Mouse (Mus musculus): ENCODE data around the gene Pkd1. TPM values are rescaled to one million over a fixed set of nuclear protein-coding genes. Genes with fewer than 3 reads are reported as not detected.

The Pkd1 gene
- total and polyA plus RNA-seq, 2 experiments from 2014 or later: 16.0 to 87.9 TPM

DNA sequence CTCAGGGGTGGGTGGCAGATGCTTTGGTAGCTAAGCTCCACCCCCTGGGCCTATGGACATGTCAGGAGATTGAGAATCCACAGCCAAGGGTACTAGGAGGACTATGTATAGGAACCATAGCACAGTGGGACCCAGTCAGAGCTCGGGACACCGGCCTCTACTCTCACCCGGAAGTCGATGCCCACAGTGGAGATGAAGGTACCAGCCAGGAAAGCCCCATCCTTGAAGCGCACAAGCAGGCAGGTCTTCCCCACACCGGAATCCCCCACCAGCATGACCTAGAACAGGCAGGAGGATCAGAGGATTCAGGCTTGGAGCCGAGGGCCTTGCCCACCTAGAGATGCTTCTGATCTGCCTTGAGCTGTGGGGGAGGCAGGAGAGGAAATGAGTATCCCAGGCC lies 17.6 kb upstream of the Pkd1 start:
- H3K4me1 ChIP-seq (ENCODE audit: insufficient read depth, low read length): peaks cover 28% of the 10 kb centered on the region

DNA sequence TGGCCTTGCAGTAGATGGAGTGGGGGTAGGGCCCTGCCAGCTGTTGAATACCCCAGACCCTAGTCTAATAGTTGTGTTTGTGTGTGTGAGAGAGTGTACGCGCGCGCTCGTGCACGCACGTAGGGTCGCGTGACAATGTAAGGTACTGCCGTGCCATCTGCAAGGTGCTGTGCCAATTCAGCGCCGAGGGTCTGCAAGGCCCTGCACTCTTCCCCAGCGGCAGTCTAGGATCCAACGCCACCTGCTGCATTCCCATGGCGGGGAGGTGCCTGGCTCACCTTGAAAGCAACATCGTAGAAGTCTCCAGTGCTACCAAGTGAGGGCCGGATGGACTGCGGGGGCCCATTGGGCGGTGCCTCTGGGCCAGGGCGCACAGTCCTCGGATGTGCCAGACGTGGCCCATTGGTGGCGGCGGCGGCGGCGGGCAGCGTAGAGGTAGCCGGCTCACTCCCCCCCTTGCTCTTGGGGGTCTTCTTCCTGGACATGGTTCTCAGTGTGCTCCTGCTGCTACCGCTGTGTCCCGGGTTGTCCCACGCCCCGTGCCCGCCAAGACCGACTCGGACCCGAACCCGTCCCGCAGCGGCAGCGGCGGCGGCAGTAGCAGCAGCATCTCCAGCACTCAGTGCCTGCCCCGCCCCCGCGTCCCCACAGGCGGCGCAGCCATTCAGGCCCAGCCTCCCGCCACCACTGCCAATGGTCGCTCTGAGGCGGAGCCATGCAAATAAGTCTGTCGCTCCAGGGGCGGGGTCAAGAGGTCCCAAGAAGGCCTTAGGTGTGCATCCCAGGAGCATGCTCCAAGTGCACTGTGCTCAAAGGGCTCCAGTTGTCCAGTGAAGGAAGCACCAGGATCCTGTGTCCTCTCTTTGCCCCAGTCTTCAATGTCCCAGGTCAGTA lies 16.3 kb upstream of the Pkd1 start:
- Histone ChIP-seq H3K4me2 (ENCODE audit: low read depth, low read length) (peak overlapping the region; percentile 74), H3K27me3 (ENCODE audit: insufficient read depth, low read length) (no peaks in the 10 kb centered on the region), H3K4me1 (ENCODE audit: insufficient read depth, low read length) (peaks cover 32% of the 10 kb centered on the region), H3K27ac (peak overlapping the region; percentile 69; the same call in 1 of the 2 replicates), H3K4me3 (ENCODE audit: low read length) (peak overlapping the region; percentile 41), H3K9me3 (ENCODE audit: low read length) (no peaks in the 10 kb centered on the region), H3K9ac (replicated peaks; ENCODE audit: low read length) (peak overlapping the region; percentile 62), H3K36me3 (ENCODE audit: insufficient read depth, low read length) (no peaks in the 10 kb centered on the region)
- ATAC-seq (peak; percentile 69), DNase-seq (ENCODE audit: low spot score) (peak; percentile 84)
- 6% methylated on average over 52 of the region's 53 CpGs for WGBS
- TF ChIP-seq CTCF (IDR thresholded peaks at IDR 0.05; ENCODE audit: low read depth): peak; percentile 34

More for the DNA sequence above, 17.6 kb upstream of the Pkd1 start:
- H3K36me3 ChIP-seq (ENCODE audit: insufficient read depth, low read length): no peaks in the 10 kb centered on the region
- DNase-seq (ENCODE audit: low spot score) (no peak), ATAC-seq (no peak)
- no peak overlapping the region for H3K27ac ChIP-seq
- H3K27me3 ChIP-seq (ENCODE audit: insufficient read depth, low read length): no peaks in the 10 kb centered on the region
- no peak for TF ChIP-seq CTCF (IDR thresholded peaks at IDR 0.05; ENCODE audit: low read depth)
- peak overlapping the region; percentile 74; the same call in 1 of the 2 replicates for H3K4me2 ChIP-seq (ENCODE audit: low read depth, low read length)
- H3K4me3 ChIP-seq (ENCODE audit: low read length): no peak overlapping the region
- H3K9ac ChIP-seq (replicated peaks; ENCODE audit: low read length): no peak overlapping the region; the same call in 1 of the 2 replicates
- 77% methylated on average over 7 of the region's 7 CpGs for WGBS
- no peaks in the 10 kb centered on the region for H3K9me3 ChIP-seq (ENCODE audit: low read length)

DNA sequence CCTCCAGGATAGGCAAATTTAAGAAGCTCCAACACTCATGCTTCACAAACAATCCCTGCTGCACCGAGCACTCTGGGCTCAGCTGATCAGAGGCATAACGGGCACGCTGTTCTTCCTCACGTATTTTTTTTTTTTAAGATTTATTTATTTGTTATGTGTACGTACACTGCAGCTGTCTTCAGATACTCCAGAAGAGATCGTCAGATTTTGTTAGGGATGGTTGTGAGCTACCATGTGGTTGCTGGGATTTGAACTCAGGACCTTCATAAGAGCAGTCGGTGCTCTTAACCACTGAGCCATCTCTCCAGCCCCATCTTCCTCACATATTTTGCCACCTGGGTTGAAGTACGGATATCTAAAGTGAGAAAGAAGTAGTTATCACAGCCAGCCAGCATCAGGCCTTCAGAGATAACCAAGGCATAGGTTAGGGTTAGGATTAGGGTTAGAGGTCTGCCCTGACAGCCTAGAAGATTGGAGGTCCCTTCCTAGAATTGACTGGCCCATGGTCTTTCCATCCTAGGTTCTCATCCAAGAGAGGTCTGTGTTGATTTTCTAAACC lies 15.4 kb upstream of the Pkd1 start, which contains the start of gene Rab26:
Rab26 (minus strand) TSS at position 51 of the 559 bp plus-strand sequence.
- no peak for ATAC-seq
- 86% methylated on average over 8 of the region's 8 CpGs for WGBS
- Histone ChIP-seq H3K27ac (peak within 1 kb of the TSS; percentile 69; the same call in 1 of the 2 replicates), H3K4me2 (ENCODE audit: low read depth, low read length) (peak within 1 kb of the TSS; percentile 74), H3K4me1 (ENCODE audit: insufficient read depth, low read length) (peaks cover 32% of the 10 kb centered on the region), H3K36me3 (ENCODE audit: insufficient read depth, low read length) (no peaks in the 10 kb centered on the region), H3K4me3 (ENCODE audit: low read length) (peak within 1 kb of the TSS; percentile 41), H3K27me3 (ENCODE audit: insufficient read depth, low read length) (no peaks in the 10 kb centered on the region), H3K9me3 (ENCODE audit: low read length) (no peaks in the 10 kb centered on the region), H3K9ac (replicated peaks; ENCODE audit: low read length) (peak within 1 kb of the TSS; percentile 62)
- DNase-seq (ENCODE audit: low spot score): no peak
- no peak for TF ChIP-seq CTCF (IDR thresholded peaks at IDR 0.05; ENCODE audit: low read depth)

DNA sequence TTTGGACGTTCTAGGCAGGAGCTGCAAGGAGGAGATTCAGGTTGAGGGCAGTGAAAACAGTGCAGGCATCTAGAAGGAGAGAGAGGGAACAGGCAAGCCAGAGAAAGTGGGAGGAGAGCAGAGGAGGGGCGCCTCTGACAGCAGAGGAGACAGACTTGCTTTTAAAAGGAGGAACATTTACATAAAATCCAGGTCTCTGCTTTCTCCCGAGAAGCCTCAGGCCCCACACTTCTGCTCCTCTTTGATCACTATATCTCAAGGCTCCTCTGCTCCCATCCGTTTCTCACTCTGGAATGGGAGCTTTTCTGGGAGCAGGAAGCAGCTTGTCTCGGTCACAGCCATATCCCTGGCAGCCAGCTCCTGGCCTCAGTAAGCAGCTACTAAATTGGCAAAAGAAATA lies 14.3 kb upstream of the Pkd1 start:
- Histone ChIP-seq H3K9me3 (ENCODE audit: low read length) (no peaks in the 10 kb centered on the region), H3K27ac (no peak overlapping the region), H3K4me2 (ENCODE audit: low read depth, low read length) (no peak overlapping the region), H3K4me1 (ENCODE audit: insufficient read depth, low read length) (peaks cover 21% of the 10 kb centered on the region), H3K4me3 (ENCODE audit: low read length) (no peak overlapping the region), H3K36me3 (ENCODE audit: insufficient read depth, low read length) (no peaks in the 10 kb centered on the region), H3K27me3 (ENCODE audit: insufficient read depth, low read length) (no peaks in the 10 kb centered on the region), H3K9ac (replicated peaks; ENCODE audit: low read length) (no peak overlapping the region)
- DNase-seq (ENCODE audit: low spot score): no peak
- 50% methylated on average over 5 of the region's 5 CpGs for WGBS
- no peak for ATAC-seq
- TF ChIP-seq CTCF (IDR thresholded peaks at IDR 0.05; ENCODE audit: low read depth): no peak

DNA sequence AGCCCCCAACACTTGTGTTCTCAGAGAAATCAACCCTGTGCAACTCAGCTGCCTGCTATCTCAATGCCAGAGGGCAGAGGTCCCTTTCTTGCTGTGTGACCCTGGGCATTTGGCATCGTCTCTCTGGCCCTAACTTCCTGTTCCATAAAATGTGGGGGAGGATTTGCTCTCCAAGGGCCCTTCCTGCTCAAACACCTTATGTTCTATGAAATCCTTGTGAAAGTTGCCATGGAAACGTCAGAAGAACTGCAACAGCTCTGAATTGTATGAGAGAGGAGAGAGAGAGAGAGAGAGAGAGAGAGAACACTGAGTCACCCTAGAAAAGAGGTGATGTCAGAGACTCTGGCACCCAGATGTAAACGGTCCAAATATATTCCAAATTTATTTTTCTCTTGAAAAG lies 12.1 kb upstream of the Pkd1 start:
- DNase-seq (ENCODE audit: low spot score) (peak; percentile 59), ATAC-seq (peak; percentile 57; the same call in 1 of the 2 replicates)
- Histone ChIP-seq H3K4me3 (ENCODE audit: low read length) (no peak overlapping the region), H3K36me3 (ENCODE audit: insufficient read depth, low read length) (no peaks in the 10 kb centered on the region), H3K4me1 (ENCODE audit: insufficient read depth, low read length) (peaks cover 17% of the 10 kb centered on the region), H3K9ac (replicated peaks; ENCODE audit: low read length) (no peak overlapping the region), H3K9me3 (ENCODE audit: low read length) (no peaks in the 10 kb centered on the region), H3K27ac (peak overlapping the region; percentile 58; the same call in 1 of the 2 replicates), H3K27me3 (ENCODE audit: insufficient read depth, low read length) (no peaks in the 10 kb centered on the region), H3K4me2 (ENCODE audit: low read depth, low read length) (no peak overlapping the region)
- 17% methylated on average over 3 of the region's 3 CpGs for WGBS
- TF ChIP-seq CTCF (IDR thresholded peaks at IDR 0.05; ENCODE audit: low read depth): no peak

DNA sequence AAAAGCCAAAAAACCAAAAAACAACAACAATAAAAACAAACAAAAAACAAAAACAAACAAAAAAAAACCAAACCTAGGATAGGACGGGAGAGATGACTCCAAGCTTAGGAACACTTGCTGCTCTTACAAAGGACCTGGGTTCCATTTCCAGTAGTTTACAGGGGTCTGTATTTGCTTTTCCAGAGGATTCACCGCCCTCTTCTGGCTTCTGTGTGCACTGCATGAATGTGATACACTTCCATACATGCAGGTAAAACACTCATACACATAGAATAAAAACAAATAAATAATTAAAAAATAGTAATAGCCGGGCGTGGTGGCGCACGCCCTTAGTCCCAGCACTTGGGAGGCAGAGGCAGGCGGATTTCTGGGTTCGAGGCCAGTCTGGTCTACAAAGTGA lies 10.7 kb upstream of the Pkd1 start:
- Histone ChIP-seq H3K36me3 (ENCODE audit: insufficient read depth, low read length) (no peaks in the 10 kb centered on the region), H3K27me3 (ENCODE audit: insufficient read depth, low read length) (no peaks in the 10 kb centered on the region), H3K4me1 (ENCODE audit: insufficient read depth, low read length) (peaks cover 8% of the 10 kb centered on the region; the same call in 1 of the 2 replicates), H3K4me2 (ENCODE audit: low read depth, low read length) (no peak overlapping the region), H3K9me3 (ENCODE audit: low read length) (no peaks in the 10 kb centered on the region), H3K9ac (replicated peaks; ENCODE audit: low read length) (no peak overlapping the region), H3K4me3 (ENCODE audit: low read length) (no peak overlapping the region), H3K27ac (no peak overlapping the region)
- WGBS: 70% methylated on average over 8 of the region's 8 CpGs
- TF ChIP-seq CTCF (IDR thresholded peaks at IDR 0.05; ENCODE audit: low read depth): peak; percentile 68
- peak; percentile 39; the same call in 1 of the 2 replicates for ATAC-seq
- DNase-seq (ENCODE audit: low spot score): peak; percentile 65
